Mouse (Mus musculus) kidney, postnatal 0 days (tissue): Measurements from ENCODE around the gene Fancc. TPM values are rescaled to one million over a fixed set of nuclear protein-coding genes. Genes with fewer than 3 reads are reported as not detected.
A peak's percentile ranks its signal among the peaks of the same experiment; 100 is the strongest.

Experiments
- ATAC-seq: fragments of 200-750 bp; cut with Nextera tagmentation; replicated peaks from 2 replicates; pipeline ENCODE4 v1.8.0; 2017; ENCODE audit warnings: low read depth, moderate number of reproducible peaks, moderate TSS enrichment, moderate library complexity; ENCODE audit not compliant: low FRiP score
- DNase-seq: peaks from one replicate; pipeline ENCODE4 v3.0.0-alpha.2; 2016; ENCODE audit warnings: low spot score
- H3K27ac ChIP-seq: fragments of 300-500 bp; sonication (generic); 2 replicates; pipeline ENCODE4 v1.5.1; 2014; ENCODE audit warnings: mild to moderate bottlenecking
- H3K27me3 ChIP-seq: fragments of 300-500 bp; sonication (generic); 2 replicates; pipeline ENCODE4 v1.6.1; 2014; ENCODE audit warnings: low read length, mixed read lengths; ENCODE audit not compliant: insufficient read depth
- H3K36me3 ChIP-seq: fragments of 300-500 bp; sonication (generic); 2 replicates; pipeline ENCODE4 v1.6.1; 2014; ENCODE audit warnings: low read length, mixed read lengths; ENCODE audit not compliant: insufficient read depth
- H3K4me1 ChIP-seq: fragments of 300-500 bp; sonication (generic); replicated peaks from 2 replicates; pipeline ENCODE4 v1.6.1; 2014; ENCODE audit warnings: antibody characterized with exemption, low read length, mixed read lengths; ENCODE audit not compliant: insufficient read depth
- H3K4me2 ChIP-seq: fragments of 300-500 bp; sonication (generic); 2 replicates; pipeline ENCODE4 v1.6.1; 2014; ENCODE audit warnings: mild to moderate bottlenecking, low read length, moderate library complexity, mixed read lengths
- H3K4me3 ChIP-seq: fragments of 300-500 bp; sonication (generic); replicated peaks from 2 replicates; pipeline ENCODE4 v1.5.1; 2014; ENCODE audit warnings: low read depth, low read length
- H3K9ac ChIP-seq: fragments of 300-500 bp; sonication (generic); 2 replicates; pipeline ENCODE4 v1.6.1; 2014; ENCODE audit warnings: low read depth, low read length
- H3K9me3 ChIP-seq: fragments of 300-500 bp; sonication (generic); replicated peaks from 2 replicates; pipeline ENCODE4 v1.6.1; 2016; ENCODE audit warnings: low read length, inconsistent platforms, mixed read lengths
- CTCF ChIP-seq: IDR thresholded peaks from 2 replicates; pipeline ENCODE4 v1.5.1; 2016; ENCODE audit warnings: antibody characterized with exemption, low read depth, mild to moderate bottlenecking, moderate library complexity
- WGBS: fragments of 180-500 bp; shearing (Covaris S2); extraction: QIAGEN DNeasy Blood & Tissue Kit; methylation state at CpG from one replicate; pipeline ENCODE4 v1.1.7; 2014; 5-methylcytosine and 5-hydroxymethylcytosine counted together
- polyA plus RNA-seq: library from polyadenylated mRNA; unstranded; fragments of >200 nt; fragmentation: Nextera tagmentation; extraction: Ambion mirVana; gene quantifications from 2 replicates; pipeline ENCODE4 v1.2.1, GENCODE M21; 2015

Gene Fancc
- polyA plus RNA-seq, 1 experiment from 2014 or later = 16.2 TPM

- 30% methylated on average over 3 of the region's 3 CpGs for WGBS
- peak overlapping the region; percentile 59 for H3K4me2 ChIP-seq
- H3K36me3 ChIP-seq = peaks cover 8% of the 10 kb centered on the region
- H3K27ac ChIP-seq = peak overlapping the region; percentile 43; the same call in 1 of the 2 replicates
- peaks cover 42% of the 10 kb centered on the region for H3K4me1 ChIP-seq
- ATAC-seq (no peak), DNase-seq (no peak)
- no peak overlapping the region for H3K9ac ChIP-seq
- peak overlapping the region; percentile 3; the same call in 1 of the 2 replicates for H3K4me3 ChIP-seq
- H3K9me3 ChIP-seq = no peaks in the 10 kb centered on the region
- H3K27me3 ChIP-seq = no peaks in the 10 kb centered on the region
- TF ChIP-seq CTCF = no peak
Observed at GRCm38 (mm10) chr13:63280344-63280743, 216.7 kb downstream of the Fancc start.

GRCm38 (mm10) chr13:63279807-63280206 is 217.3 kb downstream of the Fancc start:
- Histone ChIP-seq H3K9ac (no peak overlapping the region), H3K9me3 (no peaks in the 10 kb centered on the region), H3K4me2 (peak overlapping the region; percentile 59), H3K4me3 (peak overlapping the region; percentile 27; the same call in 1 of the 2 replicates), H3K27me3 (no peaks in the 10 kb centered on the region), H3K36me3 (peaks cover 8% of the 10 kb centered on the region), H3K4me1 (peaks cover 42% of the 10 kb centered on the region), H3K27ac (0 out of 2 replicates have a peak overlapping the region, but pooled peaks have one; percentile 82)
- no peak for DNase-seq
- TF ChIP-seq CTCF = no peak
- ATAC-seq = no peak
- WGBS = 32% methylated on average over 8 of the region's 8 CpGs

- peak overlapping the region; percentile 59 for H3K4me2 ChIP-seq
- TF ChIP-seq CTCF = no peak
- H3K27ac ChIP-seq = peak overlapping the region; percentile 82
- peak overlapping the region; percentile 27 for H3K4me3 ChIP-seq
- peaks cover 42% of the 10 kb centered on the region for H3K4me1 ChIP-seq
- peak overlapping the region; percentile 46; the same call in 1 of the 2 replicates for H3K9ac ChIP-seq
- no peaks in the 10 kb centered on the region for H3K9me3 ChIP-seq
- peak; percentile 75 for DNase-seq
- 16% methylated on average over 10 of the region's 10 CpGs for WGBS
- peak; percentile 34 for ATAC-seq
- no peaks in the 10 kb centered on the region for H3K27me3 ChIP-seq
- H3K36me3 ChIP-seq = peaks cover 8% of the 10 kb centered on the region
Observed at GRCm38 (mm10) chr13:63278796-63279475, 218.1 kb downstream of the Fancc start.

GRCm38 (mm10) chr13:63278141-63278631 is 218.9 kb downstream of the Fancc start:
- WGBS = 19% methylated on average over 5 of the region's 5 CpGs
- ATAC-seq = no peak
- no peak for TF ChIP-seq CTCF
- peak overlapping the region; percentile 82 for H3K27ac ChIP-seq
- H3K27me3 ChIP-seq = no peaks in the 10 kb centered on the region
- peak overlapping the region; percentile 46; the same call in 1 of the 2 replicates for H3K9ac ChIP-seq
- no peak for DNase-seq
- H3K36me3 ChIP-seq = peaks cover 6% of the 10 kb centered on the region
- H3K4me1 ChIP-seq = peaks cover 42% of the 10 kb centered on the region
- H3K9me3 ChIP-seq = no peaks in the 10 kb centered on the region
- peak overlapping the region; percentile 59 for H3K4me2 ChIP-seq
- peak overlapping the region; percentile 27; the same call in 1 of the 2 replicates for H3K4me3 ChIP-seq

GRCm38 (mm10) chr13:63277316-63277715 is 219.8 kb downstream of the Fancc start:
- TF ChIP-seq CTCF = no peak
- Histone ChIP-seq H3K4me3 (0 out of 2 replicates have a peak overlapping the region, but pooled peaks have one; percentile 0), H3K4me1 (peaks cover 41% of the 10 kb centered on the region)

GRCm38 (mm10) chr13:63276389-63276788 is 220.7 kb downstream of the Fancc start:
- Histone ChIP-seq H3K27ac (no peak overlapping the region), H3K4me3 (peak overlapping the region; percentile 4; the same call in 1 of the 2 replicates), H3K9ac (no peak overlapping the region), H3K36me3 (no peaks in the 10 kb centered on the region), H3K4me1 (peaks cover 33% of the 10 kb centered on the region), H3K27me3 (no peaks in the 10 kb centered on the region), H3K9me3 (no peaks in the 10 kb centered on the region), H3K4me2 (peak overlapping the region; percentile 59)
- DNase-seq (no peak), ATAC-seq (no peak)
- 73% methylated on average over 4 of the region's 4 CpGs for WGBS
- TF ChIP-seq CTCF = no peak

More at GRCm38 (mm10) chr13:63277316-63277715, 219.8 kb downstream of the Fancc start:
- Histone ChIP-seq H3K27me3 (no peaks in the 10 kb centered on the region), H3K9ac (no peak overlapping the region), H3K4me2 (peak overlapping the region; percentile 59), H3K27ac (peak overlapping the region; percentile 82), H3K36me3 (peaks cover 2% of the 10 kb centered on the region; the same call in 1 of the 2 replicates), H3K9me3 (no peaks in the 10 kb centered on the region)
- ATAC-seq (no peak), DNase-seq (no peak)
- WGBS = 30% methylated on average over 5 of the region's 5 CpGs
